Mouse (Mus musculus) olfactory bulb, adult 2 months (tissue): ENCODE data around the gene Lmo7.

Source experiments
- CTCF ChIP-seq: fragments of 200-500 bp; IDR thresholded peaks from 2 replicates; pipeline ENCODE4 v1.5.1; 2012; ENCODE audit warnings: low read depth, mild to moderate bottlenecking, low read length, moderate library complexity; ENCODE audit not compliant: insufficient read depth
- POLR2A ChIP-seq: fragments of 200-500 bp; IDR thresholded peaks from 2 replicates; pipeline ENCODE4 v1.6.1; 2012; ENCODE audit warnings: mild to moderate bottlenecking, low read depth, low read length, moderate library complexity; ENCODE audit not compliant: insufficient read depth

- no peak for TF ChIP-seq CTCF
- no peak for TF ChIP-seq POLR2A
Observed at GRCm38 (mm10) chr14:101883787-101884186, 154.0 kb downstream of the Lmo7 start.
